Mouse (Mus musculus) lung, postnatal 4 days (tissue): ENCODE data around the gene Raver1.

Experiments
- DNase-seq, 2 experiments: peaks; one replicate each; pipeline ENCODE4 v3.0.0; 2021

The Raver1 gene

DNA sequence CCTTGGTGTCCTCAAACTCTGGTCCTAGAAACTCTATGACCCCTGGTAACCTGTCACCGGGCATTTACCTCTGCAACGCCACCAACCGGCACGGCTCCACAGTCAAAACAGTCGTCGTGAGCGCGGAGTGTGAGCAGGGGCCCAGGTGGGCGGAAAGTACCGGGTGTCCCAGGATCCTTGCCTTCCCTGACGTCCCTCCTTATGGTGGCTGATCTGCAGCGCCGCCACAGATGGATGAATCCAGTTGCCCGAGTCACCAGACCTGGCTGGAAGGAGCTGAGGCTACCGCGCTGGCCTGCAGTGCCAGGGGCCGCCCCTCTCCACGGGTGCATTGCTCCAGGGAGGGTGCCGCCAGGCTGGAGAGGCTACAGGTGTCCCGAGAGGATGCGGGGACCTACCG lies 55.1 kb downstream of the Raver1 start:
- no peak for DNase-seq

DNA sequence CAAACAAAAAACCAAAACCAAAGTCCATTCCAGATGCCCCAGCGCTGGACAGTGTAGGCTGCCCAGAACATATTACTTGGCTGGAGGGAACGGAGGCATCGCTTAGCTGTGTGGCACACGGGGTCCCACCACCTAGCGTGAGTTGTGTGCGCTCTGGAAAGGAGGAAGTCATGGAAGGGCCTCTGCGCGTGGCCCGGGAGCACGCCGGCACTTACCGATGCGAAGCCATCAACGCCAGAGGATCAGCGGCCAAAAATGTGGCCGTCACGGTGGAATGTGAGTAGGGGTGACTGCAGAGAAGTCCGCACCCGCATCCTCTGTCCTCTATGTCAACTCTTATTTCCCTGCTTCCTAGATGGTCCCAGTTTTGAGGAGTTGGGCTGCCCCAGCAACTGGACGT lies 55.6 kb downstream of the Raver1 start:
- DNase-seq, result no peak

DNA sequence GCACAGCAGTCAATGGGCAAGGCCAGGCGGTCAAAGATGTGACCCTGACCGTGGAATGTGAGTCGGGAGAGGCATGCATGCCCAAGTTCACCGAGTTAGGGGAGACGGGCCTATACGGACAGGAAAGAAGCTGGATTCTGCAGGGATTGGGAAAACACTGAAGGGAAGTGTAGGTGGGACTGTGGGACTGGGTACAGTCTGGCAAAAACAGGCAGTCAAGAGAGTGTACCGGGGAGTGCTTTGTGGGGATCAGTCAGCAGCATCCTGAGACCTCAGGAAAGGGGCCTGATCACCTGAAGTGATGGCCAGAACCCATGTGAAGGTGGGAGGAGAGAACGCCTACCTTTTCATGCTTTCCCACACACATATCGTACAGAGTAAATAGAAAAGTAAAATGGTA lies 56.2 kb downstream of the Raver1 start:
- no peak for DNase-seq

DNA sequence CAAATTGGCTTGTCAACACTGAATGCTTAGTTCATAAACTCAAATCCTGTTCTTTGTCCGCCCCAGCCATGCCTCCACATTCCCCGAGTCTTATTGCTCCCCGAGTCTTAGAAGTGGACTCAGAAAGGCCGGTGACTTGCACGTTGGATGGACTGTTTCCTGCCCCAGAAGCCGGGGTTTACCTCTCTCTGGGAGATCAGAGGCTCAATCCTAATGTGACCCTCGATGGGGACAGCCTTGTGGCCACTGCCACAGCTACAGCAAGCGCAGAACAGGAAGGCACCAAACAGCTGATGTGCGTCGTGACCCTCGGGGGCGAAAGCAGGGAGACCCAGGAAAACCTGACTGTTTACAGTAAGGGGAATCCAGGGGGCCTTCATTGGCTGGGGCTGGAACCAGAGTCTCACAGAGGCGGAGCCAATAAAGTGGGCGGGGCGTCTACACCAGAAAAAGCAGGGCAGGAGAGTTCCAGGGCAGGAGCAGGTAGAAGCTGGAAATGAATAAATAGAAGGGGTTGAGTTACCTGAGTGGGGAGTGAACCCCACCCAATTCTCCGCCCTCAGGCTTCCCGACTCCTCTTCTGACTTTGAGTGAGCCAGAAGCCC lies 57.2 kb downstream of the Raver1 start:
- DNase-seq, result no peak

DNA sequence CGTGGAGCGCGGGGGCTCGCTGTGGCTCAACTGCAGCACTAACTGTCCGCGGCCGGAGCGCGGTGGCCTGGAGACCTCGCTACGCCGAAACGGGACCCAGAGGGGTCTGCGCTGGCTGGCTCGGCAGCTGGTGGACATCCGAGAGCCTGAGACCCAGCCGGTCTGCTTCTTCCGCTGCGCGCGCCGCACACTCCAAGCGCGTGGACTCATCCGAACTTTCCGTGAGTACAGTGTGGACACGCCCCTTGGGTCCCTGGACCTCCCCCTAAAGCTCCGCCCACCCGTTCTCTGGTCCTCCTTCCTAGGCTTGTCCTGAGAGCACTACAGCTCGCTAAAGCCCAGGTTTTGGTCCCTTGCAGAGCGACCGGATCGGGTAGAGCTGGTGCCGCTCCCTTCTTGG lies 58.7 kb downstream of the Raver1 start:
- peak; percentile 88 to 92 for DNase-seq

DNA sequence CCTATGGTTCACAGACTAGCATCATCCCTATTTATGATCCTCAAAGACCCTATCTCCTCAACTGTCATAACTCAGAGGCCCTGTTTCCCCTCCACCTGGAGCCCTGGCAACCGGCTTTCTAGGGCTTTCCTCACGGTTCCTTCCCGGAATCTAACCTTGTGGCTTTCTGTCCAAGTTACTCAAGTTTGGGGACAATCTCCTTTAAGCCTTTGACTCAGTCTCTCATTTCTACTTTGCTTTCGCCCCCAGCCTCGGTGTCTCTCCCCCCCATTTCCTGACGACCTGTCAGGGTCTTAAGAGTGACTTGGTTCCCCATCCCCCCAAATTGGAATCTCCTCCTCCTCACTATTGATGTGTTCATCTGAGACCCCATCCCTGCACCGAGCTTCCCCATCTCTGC lies 59.3 kb downstream of the Raver1 start:
- DNase-seq, result no peak

DNA sequence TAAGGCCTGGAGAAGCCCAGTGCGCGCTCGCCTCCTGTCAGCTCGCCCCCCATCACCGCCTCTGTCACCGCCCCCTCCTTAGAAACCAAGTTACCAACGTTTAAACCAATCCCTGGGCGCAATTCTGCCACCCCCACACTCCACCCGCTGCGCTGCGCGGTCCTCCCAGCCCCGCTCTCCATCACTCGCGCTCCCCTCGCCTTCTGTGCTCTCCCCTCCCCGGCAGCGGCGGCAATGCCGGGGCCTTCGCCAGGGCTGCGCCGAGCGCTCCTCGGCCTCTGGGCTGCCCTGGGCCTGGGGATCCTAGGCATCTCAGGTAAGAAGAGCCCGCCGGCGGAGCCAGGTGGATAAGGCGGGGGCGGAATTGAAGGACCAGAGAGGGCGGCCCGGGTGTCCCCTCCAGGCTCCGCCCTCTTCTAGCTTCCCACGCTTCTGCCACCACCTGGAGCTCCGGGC lies 59.9 kb downstream of the Raver1 start, which contains the start of gene Icam5:
Gene Icam5 (plus strand): TSS at position 178 of the 456 bp plus-strand sequence.
- DNase-seq, result no peak

DNA sequence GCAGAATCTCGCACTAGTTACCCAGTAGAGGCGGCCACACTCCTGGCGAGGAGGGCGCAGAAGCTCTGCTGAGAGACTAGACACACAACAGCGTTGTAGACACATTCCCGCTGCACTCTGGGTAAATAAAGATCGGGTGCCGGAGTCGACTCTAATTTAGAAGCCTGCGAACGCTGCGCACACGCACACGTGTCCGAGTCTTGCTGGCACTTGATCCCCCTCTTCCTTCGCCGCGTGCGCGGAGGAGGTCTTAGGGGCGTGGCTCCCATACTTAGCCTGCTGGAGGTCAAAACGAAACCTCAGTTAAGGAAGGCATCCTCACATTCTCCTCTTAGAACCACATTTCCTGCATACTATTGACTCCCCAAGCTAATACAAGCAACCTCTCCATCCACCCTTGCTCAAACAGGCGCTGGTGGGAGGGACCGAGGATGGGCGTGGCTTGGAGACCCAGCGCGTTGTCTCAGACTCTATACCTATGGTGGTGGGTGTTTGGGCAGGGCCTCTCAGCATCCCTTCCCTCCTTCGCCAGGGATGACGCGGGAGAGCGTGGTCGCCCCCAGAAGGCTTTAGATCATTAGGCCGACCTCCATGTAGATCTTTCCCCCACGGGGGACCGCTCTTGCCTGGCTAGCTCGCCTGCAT lies 60.4 kb downstream of the Raver1 start:
- peak; percentile 75 to 79 for DNase-seq

DNA sequence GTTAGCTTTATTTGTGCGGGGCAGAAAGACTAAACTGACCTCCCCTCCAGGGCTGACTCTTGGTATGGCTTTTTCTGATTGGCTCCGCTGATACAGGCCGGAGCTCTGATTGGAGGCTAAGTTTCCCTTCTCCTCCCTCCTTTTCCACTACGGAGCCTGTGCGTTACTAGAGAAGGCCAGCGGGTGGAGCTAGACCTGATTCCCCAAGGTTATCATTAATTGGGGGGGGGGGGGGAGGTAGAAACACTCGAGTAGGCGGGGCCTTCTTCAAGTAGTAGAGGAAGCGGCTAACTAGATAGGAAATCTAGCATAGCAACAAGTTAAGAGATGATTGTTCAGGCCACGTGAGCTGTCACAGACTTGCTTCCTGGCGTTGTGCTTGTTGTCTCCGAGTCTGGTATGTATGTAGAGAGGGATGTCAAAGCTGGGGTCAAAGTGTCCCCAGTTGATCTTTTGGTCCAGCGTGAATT lies 61.0 kb downstream of the Raver1 start:
- peak; percentile 91 to 92 for DNase-seq

DNA sequence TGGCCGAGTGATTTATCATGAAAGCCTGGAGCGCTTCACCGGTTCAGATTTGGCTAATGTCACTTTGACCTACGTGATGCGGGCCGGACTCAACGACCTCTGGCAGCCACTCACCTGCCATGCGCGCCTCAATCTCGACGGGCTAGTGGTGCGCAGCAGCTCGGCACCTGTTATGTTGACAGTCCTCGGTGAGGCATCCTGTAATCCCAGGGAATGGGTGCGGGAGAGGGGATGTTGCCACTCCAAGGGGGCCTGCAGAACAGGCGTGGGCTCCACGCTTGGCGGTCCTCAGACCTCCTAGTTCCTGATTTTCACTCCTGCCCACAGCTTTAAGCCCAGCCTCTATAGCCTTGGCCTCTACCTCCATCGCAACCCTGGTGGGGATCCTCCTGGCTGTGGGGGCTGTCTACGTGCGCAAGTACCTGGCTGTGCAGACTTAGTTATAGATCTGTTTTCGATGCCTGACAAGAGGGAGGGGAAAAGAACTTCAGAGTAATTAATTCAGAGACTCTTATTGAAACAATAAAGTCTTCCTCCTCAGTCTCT lies 61.7 kb downstream of the Raver1 start:
- DNase-seq, result peak in 1 of 2 experiments; percentile 32

DNA sequence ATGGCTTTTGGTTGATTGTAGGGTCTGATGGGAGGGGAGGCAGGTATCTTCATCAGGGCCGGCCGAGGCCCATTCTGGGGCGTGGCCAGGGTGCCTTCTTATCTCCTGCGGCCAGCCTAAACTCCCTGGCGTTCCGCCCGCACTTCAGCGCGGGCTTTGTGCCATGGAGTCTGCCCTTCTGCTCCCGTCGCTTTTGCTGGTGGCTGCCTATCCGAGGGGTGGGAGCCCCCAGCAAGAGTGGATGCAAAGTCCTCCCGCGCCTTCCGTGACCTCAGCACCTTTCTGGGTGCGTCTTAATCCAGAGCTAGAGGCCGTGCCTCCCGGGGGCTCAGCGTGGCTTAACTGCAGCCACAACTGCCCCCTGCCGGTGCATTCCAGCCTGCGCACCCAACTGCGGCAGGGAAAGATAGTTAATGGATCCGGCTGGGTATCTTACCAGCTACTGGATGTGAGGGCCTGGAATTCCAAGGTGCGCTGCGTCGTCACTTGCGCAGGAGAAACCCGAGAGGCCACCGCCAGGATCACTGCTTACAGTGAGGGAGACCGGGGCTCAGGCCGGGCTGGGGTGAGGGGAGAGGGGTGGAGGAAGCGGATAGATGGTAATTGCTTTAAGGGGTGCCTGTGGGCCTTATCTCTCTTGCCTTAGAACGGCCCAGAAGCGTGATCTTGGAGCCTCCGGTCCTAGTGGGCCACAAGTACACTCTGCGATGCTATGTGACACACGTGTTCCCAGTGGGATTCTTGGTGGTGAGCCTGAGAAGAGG lies 62.3 kb downstream of the Raver1 start, which contains the start of gene Icam4:
Gene Icam4 (plus strand): TSS at position 83 of the 764 bp plus-strand sequence.
- DNase-seq, result peak; percentile 87 to 90

DNA sequence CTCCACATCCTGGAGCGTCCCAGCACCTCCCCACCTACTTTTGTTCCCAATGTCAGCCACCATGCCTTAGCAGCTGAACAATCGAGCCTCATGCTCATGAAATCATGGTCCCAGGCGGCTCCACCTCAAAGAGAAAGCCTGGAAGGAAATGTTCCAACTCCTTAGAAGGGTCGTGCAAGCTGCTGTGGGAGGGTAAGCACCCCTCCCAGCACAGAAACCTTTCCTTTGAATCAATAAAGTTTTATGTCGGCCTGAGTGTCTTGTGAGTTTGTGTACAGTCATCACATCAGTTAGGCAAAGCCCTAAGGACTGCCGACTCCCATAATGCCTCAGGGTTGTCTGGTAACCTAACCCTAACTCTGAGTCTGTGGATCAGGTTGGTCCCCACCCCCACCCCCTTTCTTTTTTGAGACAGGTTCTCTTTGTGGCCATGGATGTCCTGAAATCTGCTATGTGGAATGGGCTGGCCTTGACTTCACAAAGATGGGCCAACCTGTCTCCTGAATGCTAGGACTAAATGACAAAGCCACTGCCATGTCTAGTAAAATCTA lies 63.2 kb downstream of the Raver1 start:
- no peak for DNase-seq

DNA sequence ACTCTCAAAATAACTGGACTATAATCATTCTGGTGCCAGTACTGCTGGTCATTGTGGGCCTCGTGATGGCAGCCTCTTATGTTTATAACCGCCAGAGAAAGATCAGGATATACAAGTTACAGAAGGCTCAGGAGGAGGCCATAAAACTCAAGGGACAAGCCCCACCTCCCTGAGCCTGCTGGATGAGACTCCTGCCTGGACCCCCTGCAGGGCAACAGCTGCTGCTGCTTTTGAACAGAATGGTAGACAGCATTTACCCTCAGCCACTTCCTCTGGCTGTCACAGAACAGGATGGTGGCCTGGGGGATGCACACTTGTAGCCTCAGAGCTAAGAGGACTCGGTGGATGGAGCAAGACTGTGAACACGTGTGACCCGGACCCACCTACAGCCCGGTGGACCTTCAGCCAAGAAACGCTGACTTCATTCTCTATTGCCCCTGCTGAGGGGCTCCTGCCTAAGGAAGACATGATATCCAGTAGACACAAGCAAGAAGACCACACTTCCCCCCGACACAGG lies 64.0 kb downstream of the Raver1 start:
- no peak for DNase-seq

DNA sequence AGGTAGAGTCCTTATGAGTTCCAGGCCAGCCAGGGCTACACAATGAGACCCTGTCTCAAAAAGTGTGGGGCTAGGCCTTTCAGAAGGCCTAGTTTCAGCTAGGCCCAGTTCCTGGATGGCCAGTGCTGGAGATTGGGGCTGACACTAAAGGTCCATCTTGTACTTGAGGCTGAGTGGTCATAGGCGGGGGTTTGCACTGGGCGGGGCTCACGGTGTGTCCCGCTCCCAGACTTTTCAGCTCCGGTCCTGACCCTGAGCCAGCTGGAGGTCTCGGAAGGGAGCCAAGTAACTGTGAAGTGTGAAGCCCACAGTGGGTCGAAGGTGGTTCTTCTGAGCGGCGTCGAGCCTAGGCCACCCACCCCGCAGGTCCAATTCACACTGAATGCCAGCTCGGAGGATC lies 65.0 kb downstream of the Raver1 start:
- peak in 1 of 2 experiments; percentile 44 for DNase-seq

DNA sequence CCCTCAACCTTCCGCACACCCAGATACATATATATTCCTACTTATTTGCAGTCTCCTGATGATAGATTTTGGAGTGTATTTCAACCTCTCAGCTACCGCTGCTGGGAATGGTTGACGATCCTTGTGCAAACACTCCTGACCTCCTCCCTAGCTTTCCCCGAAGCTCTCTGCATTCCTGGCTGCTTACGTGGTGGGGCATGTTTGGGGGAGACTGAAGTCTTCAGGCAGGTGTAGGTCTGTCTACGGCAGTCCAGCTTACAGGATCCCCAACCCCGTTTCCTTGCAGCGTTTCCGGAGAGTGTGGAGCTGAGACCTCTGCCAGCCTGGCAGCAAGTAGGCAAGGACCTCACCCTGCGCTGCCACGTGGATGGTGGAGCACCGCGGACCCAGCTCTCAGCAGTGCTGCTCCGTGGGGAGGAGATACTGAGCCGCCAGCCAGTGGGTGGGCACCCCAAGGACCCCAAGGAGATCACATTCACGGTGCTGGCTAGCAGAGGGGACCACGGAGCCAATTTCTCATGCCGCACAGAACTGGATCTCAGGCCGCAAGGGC lies 66.5 kb downstream of the Raver1 start:
- DNase-seq, result peak; percentile 74 to 85
